In genomic region chr5:35898994-35899393, GRCm38 (mm10) we compare ENCODE assay signal across 17 mouse cellular contexts.
"Had no signal": no experiment of that assay in that cellular context is flagged by ENCODE, and none has a peak within 500 bp of the region (broad histone marks: within the 10 kb centered on the region; RNA-seq: fewer than 3 reads in every experiment).

No protein-coding gene starts in this region.

- H3K36me3 ChIP-seq: limb, embryonic 12.5 days; liver, embryonic 13.5 days; lung, embryonic 15.5 days; midbrain, embryonic 15.5 days; neural tube, embryonic 12.5 days; stomach, embryonic 15.5 days had no signal

- H3K27me3 ChIP-seq: limb, embryonic 12.5 days; lung, embryonic 15.5 days; midbrain, embryonic 15.5 days; neural tube, embryonic 12.5 days; stomach, embryonic 15.5 days had no signal

- H3K9me3 ChIP-seq: limb, embryonic 12.5 days; liver, embryonic 13.5 days; lung, embryonic 15.5 days; megakaryocyte, embryonic 14.5 days; midbrain, embryonic 15.5 days; neural tube, embryonic 12.5 days; stomach, embryonic 15.5 days had no signal

- ATAC-seq: liver, postnatal 0 days; midbrain, embryonic 15.5 days had no signal

- H3K4me1 ChIP-seq: megakaryocyte, embryonic 14.5 days had no signal

- H3K9ac ChIP-seq: limb, embryonic 12.5 days; liver, embryonic 13.5 days; liver, postnatal 0 days; lung, embryonic 15.5 days; midbrain, embryonic 15.5 days; neural tube, embryonic 12.5 days; stomach, embryonic 15.5 days had no signal

- DNase-seq: kidney, postnatal 10 days; kidney, postnatal 4 days; liver; liver, embryonic 13.5 days; liver, postnatal 0 days; lung, postnatal 14 days; right cerebral cortex, postnatal 14 days; thymus, adult 2 months; thymus, postnatal 36 days had no signal

- H3K4me3 ChIP-seq: layer of hippocampus, adult 2 months; limb, embryonic 12.5 days; liver, embryonic 13.5 days; lung, embryonic 15.5 days; megakaryocyte, embryonic 14.5 days; midbrain, embryonic 15.5 days; neural tube, embryonic 12.5 days; stomach, embryonic 15.5 days had no signal

- H3K4me2 ChIP-seq: limb, embryonic 12.5 days; liver, embryonic 13.5 days; lung, embryonic 15.5 days; midbrain, embryonic 11.5 days; midbrain, embryonic 15.5 days; neural tube, embryonic 12.5 days; stomach, embryonic 15.5 days had no signal

- H3K27ac ChIP-seq: layer of hippocampus, adult 2 months; liver, embryonic 13.5 days; midbrain, embryonic 15.5 days; neural tube, embryonic 12.5 days had no signal
